Mouse (Mus musculus) left cerebral cortex, postnatal 4 days (tissue): Measurements from ENCODE around the gene Naalad2. TPM values are rescaled to one million over a fixed set of nuclear protein-coding genes. Genes with fewer than 3 reads are reported as not detected.

Experiments
- total RNA-seq, 2 experiments: library from RNA; stranded (reverse); gene quantifications; 2 replicates each; pipeline ENCODE4 v1.2.3; 2021

The Naalad2 gene
- total RNA-seq, 2 experiments from 2014 or later: 1.6 to 2.6 TPM

Other genes starting within 250 kb of the Naalad2 start
- gene Chordc1, start 110.9 kb downstream of the Naalad2 start, total RNA-seq: 10 to 100 TPM; 67.3 to 68.9 TPM
- gene Ubtfl1, start 1.4 kb upstream of the Naalad2 start, total RNA-seq: not detected
- not detected for gene Mbd3l2, start 27.7 kb upstream of the Naalad2 start, total RNA-seq
- 10 to 100 TPM; 20.8 to 21.6 TPM for gene Zfp558, start 75.3 kb upstream of the Naalad2 start, total RNA-seq
- gene Mbd3l1, start 75.4 kb upstream of the Naalad2 start, total RNA-seq: not detected